Mouse (Mus musculus): ENCODE data around the gene Txnrd2.

GRCm38 (mm10) chr16:18451486-18452181 is 25.4 kb downstream of the Txnrd2 start:
- TF ChIP-seq CTCF (IDR thresholded peaks at IDR 0.05; ENCODE audit: low read depth) (no peak), EP300 (IDR thresholded peaks at IDR 0.05; ENCODE audit: low read depth) (no peak)
